Mouse (Mus musculus) G1E (cell line): ENCODE measurements around the gene Zswim3.

Experiments used
- CTCF ChIP-seq: IDR thresholded peaks from 2 replicates; pipeline ENCODE4 v1.5.1; 2012; ENCODE audit warnings: low read depth, low read length, inconsistent platforms, mixed read lengths
- GATA1 ChIP-seq: IDR thresholded peaks from 2 replicates; pipeline ENCODE4 v1.6.1; 2012; ENCODE audit warnings: borderline replicate concordance, low read length, inconsistent platforms, mixed read lengths
- POLR2AphosphoS5 ChIP-seq: IDR thresholded peaks from 2 replicates; pipeline ENCODE4 v1.6.1; 2012; ENCODE audit warnings: low read depth, low read length, inconsistent platforms; ENCODE audit not compliant: insufficient replicate concordance
- TAL1 ChIP-seq: conservative IDR thresholded peaks from 2 replicates; pipeline ENCODE4 v1.6.1; 2012; ENCODE audit warnings: low read depth, low read length, inconsistent platforms, mixed read lengths

DNA sequence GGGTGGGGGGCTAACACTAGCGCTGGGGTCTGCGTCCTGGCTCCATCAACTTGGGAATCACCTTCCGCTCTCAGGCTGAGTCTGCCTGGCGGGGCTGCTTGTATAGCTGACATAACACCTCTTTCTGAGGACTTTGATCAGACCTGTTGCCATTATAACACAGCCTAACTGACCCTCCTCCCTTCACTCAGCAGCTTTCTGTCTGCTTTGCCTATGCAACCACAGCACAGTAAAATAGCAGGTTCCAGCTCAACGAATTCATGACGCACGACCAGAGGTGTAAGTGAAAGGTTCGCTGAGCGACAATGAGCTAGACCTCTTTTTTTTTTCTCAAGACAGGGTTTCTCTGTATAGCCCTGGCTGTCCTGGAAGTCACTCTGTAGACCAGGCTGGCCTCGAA lies 26.1 kb downstream of the Zswim3 start:
- no peak for TF ChIP-seq CTCF
- no peak for TF ChIP-seq GATA1
- no peak for TF ChIP-seq TAL1
- TF ChIP-seq POLR2AphosphoS5 = no peak
